Mouse (Mus musculus) myocyte (in vitro differentiated cells): ENCODE measurements around the gene Ndufb6. TPM values are rescaled to one million over a fixed set of nuclear protein-coding genes. Genes with fewer than 3 reads are reported as not detected.

Experiments used
- H3K27me3 ChIP-seq: one replicate; pipeline ENCODE4 v1.6.1; 2011; ENCODE audit not compliant: control insufficient read depth, insufficient read depth, insufficient read length
- H3K36me3 ChIP-seq: one replicate; pipeline ENCODE4 v1.6.1; 2011; ENCODE audit not compliant: control insufficient read depth, insufficient read depth
- H3K4me2 ChIP-seq: one replicate; pipeline ENCODE4 v1.6.1; 2011; ENCODE audit warnings: low read depth, control low read depth
- H3K4me3 ChIP-seq: one replicate; pipeline ENCODE4 v1.5.1; 2011; ENCODE audit warnings: mild to moderate bottlenecking, control low read depth, moderate library complexity
- H3K79me2 ChIP-seq: one replicate; pipeline ENCODE4 v1.6.1; 2011; ENCODE audit not compliant: control insufficient read depth, insufficient read depth
- H3ac ChIP-seq: one replicate; pipeline ENCODE4 v1.6.1; 2011; ENCODE audit not compliant: control insufficient read depth, insufficient read length
- CEBPB ChIP-seq: IDR thresholded peaks from 2 replicates; pipeline ENCODE4 v1.6.1; 2011; ENCODE audit warnings: mild to moderate bottlenecking, moderate library complexity; ENCODE audit not compliant: poor library complexity, insufficient read depth, severe bottlenecking
- E2F4 ChIP-seq: IDR thresholded peaks from one replicate; pipeline ENCODE4 v1.6.1; 2011; ENCODE audit warnings: mild to moderate bottlenecking, control low read depth, moderate library complexity; ENCODE audit not compliant: insufficient read depth
- MAX ChIP-seq: IDR thresholded peaks from one replicate; pipeline ENCODE4 v1.6.1; 2011; ENCODE audit warnings: low read depth, mild to moderate bottlenecking, control low read depth
- MYOD1 ChIP-seq, 3 experiments: IDR thresholded peaks; one replicate each; pipeline ENCODE4 v1.6.1; 2011; ENCODE audit warnings: control low read depth in 2 of 3, low read depth in 2 of 3, mild to moderate bottlenecking in 2 of 3, moderate library complexity in 1 of 3; ENCODE audit not compliant: insufficient read length in 2 of 3, control insufficient read depth in 1 of 3
- MYOG ChIP-seq, 3 experiments: IDR thresholded peaks; one replicate each; pipeline ENCODE4 v1.6.1; 2011; ENCODE audit warnings: control low read depth in 2 of 3, low read depth in 2 of 3, mild to moderate bottlenecking in 2 of 3; ENCODE audit not compliant: insufficient read length in 2 of 3, control insufficient read depth in 1 of 3, insufficient read depth in 1 of 3
- POLR2A ChIP-seq: IDR thresholded peaks from one replicate; pipeline ENCODE4 v1.6.1; 2011; ENCODE audit warnings: low read depth, mild to moderate bottlenecking, control low read depth, moderate library complexity; ENCODE audit not compliant: insufficient read length
- POLR2AphosphoS2 ChIP-seq: IDR thresholded peaks from one replicate; pipeline ENCODE4 v1.6.1; 2011; ENCODE audit warnings: low read depth, control low read depth; ENCODE audit not compliant: insufficient read length
- REST ChIP-seq: IDR thresholded peaks from one replicate; pipeline ENCODE4 v1.6.1; 2011; ENCODE audit warnings: mild to moderate bottlenecking, control low read depth, moderate library complexity; ENCODE audit not compliant: insufficient read depth, insufficient read length
- SRF ChIP-seq: IDR thresholded peaks from one replicate; pipeline ENCODE4 v1.6.1; 2011; ENCODE audit warnings: low read depth; ENCODE audit not compliant: control insufficient read depth, insufficient read length
- TCF12 ChIP-seq: IDR thresholded peaks from one replicate; pipeline ENCODE4 v1.6.1; 2011; ENCODE audit warnings: mild to moderate bottlenecking, control low read depth; ENCODE audit not compliant: poor library complexity, insufficient read depth, severe bottlenecking
- TCF3 ChIP-seq: IDR thresholded peaks from one replicate; pipeline ENCODE4 v1.6.1; 2011; ENCODE audit warnings: low read depth, control low read depth; ENCODE audit not compliant: insufficient read length
- USF1 ChIP-seq: IDR thresholded peaks from one replicate; pipeline ENCODE4 v1.6.1; 2011; ENCODE audit warnings: low read depth, mild to moderate bottlenecking, control low read depth, moderate library complexity
- polyA plus RNA-seq: library from polyadenylated mRNA; unstranded; fragments of >200 nt; fragmentation: generic; extraction: Trizol; gene quantifications from one replicate; pipeline ENCODE4 v1.2.1, GENCODE M21; 2012; ENCODE audit warnings: missing spikeins

Ndufb6 gene
- polyA plus RNA-seq, 1 experiment: 309 TPM

- Histone ChIP-seq H3ac (no peak overlapping the region), H3K36me3 (no peaks in the 10 kb centered on the region), H3K4me2 (no peak overlapping the region), H3K4me3 (no peak overlapping the region), H3K27me3 (no peaks in the 10 kb centered on the region), H3K79me2 (no peaks in the 10 kb centered on the region)
- TF ChIP-seq MAX: no peak
- TF ChIP-seq TCF3: no peak
- no peak for TF ChIP-seq REST
- no peak for TF ChIP-seq SRF
- no peak for TF ChIP-seq E2F4
- no peak for TF ChIP-seq MYOG (IDR thresholded peaks at IDR 0.05; ENCODE audit: control insufficient read depth in 1 of 3, insufficient read depth in 1 of 3, insufficient read length in 2 of 3, low read depth in 2 of 3)
- no peak for TF ChIP-seq CEBPB
- TF ChIP-seq POLR2AphosphoS2: no peak
- TF ChIP-seq USF1: no peak
- TF ChIP-seq POLR2A: no peak
- no peak for TF ChIP-seq TCF12
- no peak for TF ChIP-seq MYOD1 (IDR thresholded peaks at IDR 0.05; ENCODE audit: control insufficient read depth in 1 of 3, insufficient read length in 2 of 3, low read depth in 2 of 3)
These were observed 24.7 kb downstream of the Ndufb6 start for GRCm38 (mm10) chr4:40254385-40255103.

- Histone ChIP-seq H3K79me2 (no peaks in the 10 kb centered on the region), H3K27me3 (no peaks in the 10 kb centered on the region), H3K4me3 (no peak overlapping the region), H3K4me2 (no peak overlapping the region), H3ac (no peak overlapping the region), H3K36me3 (no peaks in the 10 kb centered on the region)
- TF ChIP-seq MAX (no peak), USF1 (no peak), POLR2A (no peak), MYOG (IDR thresholded peaks at IDR 0.05; ENCODE audit: control insufficient read depth in 1 of 3, insufficient read depth in 1 of 3, insufficient read length in 2 of 3, low read depth in 2 of 3) (no peak), TCF12 (no peak), E2F4 (no peak), REST (no peak), SRF (no peak), TCF3 (no peak), POLR2AphosphoS2 (no peak)
These were observed 25.5 kb downstream of the Ndufb6 start for GRCm38 (mm10) chr4:40253766-40254165.

DNA sequence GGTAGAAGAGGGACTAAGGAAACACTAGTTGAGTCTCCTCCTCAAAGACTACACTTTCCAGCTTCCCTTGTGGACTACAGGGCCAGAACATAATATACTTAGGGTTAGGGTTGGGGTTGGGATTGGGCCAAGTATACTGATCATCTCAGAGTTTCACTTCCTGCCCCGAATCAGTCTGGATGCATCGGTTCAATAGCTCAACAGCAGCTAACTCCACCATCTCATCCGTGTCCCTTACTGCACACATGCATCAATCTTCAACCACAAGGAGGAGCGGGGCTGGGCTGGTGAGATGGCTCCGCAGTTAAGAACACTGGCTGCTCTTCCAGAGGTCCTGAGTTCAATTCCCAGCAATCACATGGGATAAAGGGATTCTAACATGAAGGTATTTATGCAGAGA, 28.2 kb downstream of the Ndufb6 start:
- no peaks in the 10 kb centered on the region for H3K79me2 ChIP-seq
- H3K27me3 ChIP-seq: no peaks in the 10 kb centered on the region
- no peaks in the 10 kb centered on the region for H3K36me3 ChIP-seq
- no peak overlapping the region for H3ac ChIP-seq
- no peak overlapping the region for H3K4me2 ChIP-seq
- no peak for TF ChIP-seq CEBPB
- no peak for TF ChIP-seq E2F4
- no peak for TF ChIP-seq TCF12
- no peak for TF ChIP-seq USF1
- no peak for TF ChIP-seq MYOD1 (IDR thresholded peaks at IDR 0.05; ENCODE audit: control insufficient read depth in 1 of 3, insufficient read length in 2 of 3, low read depth in 2 of 3)
- no peak for TF ChIP-seq POLR2AphosphoS2
- H3K4me3 ChIP-seq: no peak overlapping the region

GRCm38 (mm10) chr4:40244035-40244434, 35.2 kb downstream of the Ndufb6 start:
- H3K4me3 ChIP-seq: no peak overlapping the region
- H3ac ChIP-seq: no peak overlapping the region
- TF ChIP-seq TCF12 (no peak), MAX (no peak), USF1 (no peak), MYOG (IDR thresholded peaks at IDR 0.05; ENCODE audit: control insufficient read depth in 1 of 3, insufficient read depth in 1 of 3, insufficient read length in 2 of 3, low read depth in 2 of 3) (no peak), MYOD1 (IDR thresholded peaks at IDR 0.05; ENCODE audit: control insufficient read depth in 1 of 3, insufficient read length in 2 of 3, low read depth in 2 of 3) (no peak), POLR2AphosphoS2 (no peak), POLR2A (no peak), TCF3 (no peak)
- no peaks in the 10 kb centered on the region for H3K36me3 ChIP-seq
- H3K27me3 ChIP-seq: no peaks in the 10 kb centered on the region
- no peaks in the 10 kb centered on the region for H3K79me2 ChIP-seq
- no peak overlapping the region for H3K4me2 ChIP-seq

- H3ac ChIP-seq: no peak overlapping the region
- no peak for TF ChIP-seq MYOG (IDR thresholded peaks at IDR 0.05; ENCODE audit: control insufficient read depth in 1 of 3, insufficient read depth in 1 of 3, insufficient read length in 2 of 3, low read depth in 2 of 3)
- no peak for TF ChIP-seq TCF3
- no peak for TF ChIP-seq POLR2AphosphoS2
- TF ChIP-seq REST: no peak
- TF ChIP-seq MAX: no peak
- no peak for TF ChIP-seq TCF12
- TF ChIP-seq USF1: no peak
- no peak for TF ChIP-seq MYOD1 (IDR thresholded peaks at IDR 0.05; ENCODE audit: control insufficient read depth in 1 of 3, insufficient read length in 2 of 3, low read depth in 2 of 3)
- no peak for TF ChIP-seq SRF
- TF ChIP-seq CEBPB: no peak
- no peak for TF ChIP-seq POLR2A
- no peak for TF ChIP-seq E2F4
- no peak overlapping the region for H3K4me3 ChIP-seq
- no peaks in the 10 kb centered on the region for H3K36me3 ChIP-seq
- H3K79me2 ChIP-seq: no peaks in the 10 kb centered on the region
- H3K4me2 ChIP-seq: no peak overlapping the region
- no peaks in the 10 kb centered on the region for H3K27me3 ChIP-seq
These were observed 36.2 kb downstream of the Ndufb6 start for GRCm38 (mm10) chr4:40243006-40243405.
